Mouse (Mus musculus): ENCODE results near the gene Bst2. TPM values are rescaled to one million over a fixed set of nuclear protein-coding genes. Genes with fewer than 3 reads are reported as not detected.
A peak's percentile ranks its signal among the peaks of the same experiment; 100 is the strongest.

Bst2 gene
- 10.8 and 19.0 TPM in 2 replicates for polyA plus RNA-seq (2014; fragmentation: Nextera tagmentation; extraction: Ambion mirVana)

- peak; percentile 84 for ATAC-seq (ENCODE audit: insufficient number of reproducible peaks, insufficient read depth, low FRiP score, low read depth)
- peak within 1 kb of the TSS; percentile 69 for H3K9ac ChIP-seq (ENCODE audit: low read length)
- H3K4me1 ChIP-seq (ENCODE audit: control insufficient read depth in 2 of 2, insufficient read depth in 2 of 2, low read length in 2 of 2) = peaks cover 0 to 5% of the 10 kb centered on the region in 2 experiments; a peak in 3 of 4 replicates
- peak within 1 kb of the TSS; percentile 80 for H3K4me2 ChIP-seq (ENCODE audit: low read length)
- H3K36me3 ChIP-seq (ENCODE audit: control insufficient read depth, insufficient read depth, low read length) = no peaks in the 10 kb centered on the region
- H3K27me3 ChIP-seq (ENCODE audit: control insufficient read depth, insufficient read depth, low read length) = no peaks in the 10 kb centered on the region
- H3K27ac ChIP-seq (replicated peaks in 1 of 2; ENCODE audit: control insufficient read depth in 1 of 2, insufficient read depth in 1 of 2, low read depth in 2 of 2, low read length in 2 of 2) = peak within 1 kb of the TSS; percentile 58 to 72
- 3% methylated on average over 37 of the region's 37 CpGs for WGBS
- H3K9me3 ChIP-seq (ENCODE audit: control insufficient read depth, low read length) = no peaks in the 10 kb centered on the region
- peak within 1 kb of the TSS; percentile 50 to 57 for H3K4me3 ChIP-seq (ENCODE audit: control insufficient read depth in 1 of 2, insufficient read depth in 1 of 2, low read depth in 1 of 2, low read length in 2 of 2)
These were observed at the start of gene Bst2 for GRCm38 (mm10) chr8:71537028-71537867. Gene Bst2 (minus strand): TSS chr8:71537456.

- Histone ChIP-seq H3K4me1 (ENCODE audit: control insufficient read depth in 2 of 2, insufficient read depth in 2 of 2, low read length in 2 of 2) (peaks cover 4 to 6% of the 10 kb centered on the region in 2 experiments), H3K27me3 (ENCODE audit: control insufficient read depth, insufficient read depth, low read length) (no peaks in the 10 kb centered on the region), H3K4me3 (ENCODE audit: control insufficient read depth in 1 of 2, insufficient read depth in 1 of 2, low read depth in 1 of 2, low read length in 2 of 2) (no peak overlapping the region), H3K36me3 (ENCODE audit: control insufficient read depth, insufficient read depth, low read length) (peaks cover 20% of the 10 kb centered on the region), H3K4me2 (ENCODE audit: low read length) (no peak overlapping the region), H3K9ac (ENCODE audit: low read length) (no peak overlapping the region), H3K9me3 (ENCODE audit: control insufficient read depth, low read length) (no peaks in the 10 kb centered on the region), H3K27ac (replicated peaks in 1 of 2; ENCODE audit: control insufficient read depth in 1 of 2, insufficient read depth in 1 of 2, low read depth in 2 of 2, low read length in 2 of 2) (no peak overlapping the region)
- 70% methylated on average over 2 of the region's 2 CpGs for WGBS
- no peak for ATAC-seq (ENCODE audit: insufficient number of reproducible peaks, insufficient read depth, low FRiP score, low read depth)
These were observed 49.6 kb upstream of the Bst2 start for GRCm38 (mm10) chr8:71586891-71587290.

GRCm38 (mm10) chr8:71580201-71580600 lies 42.9 kb upstream of the Bst2 start:
- no peak overlapping the region for H3K4me3 ChIP-seq (ENCODE audit: control insufficient read depth in 1 of 2, insufficient read depth in 1 of 2, low read depth in 1 of 2, low read length in 2 of 2)
- no peaks in the 10 kb centered on the region; a peak in 1 of 4 replicates for H3K4me1 ChIP-seq (ENCODE audit: control insufficient read depth in 2 of 2, insufficient read depth in 2 of 2, low read length in 2 of 2)
- no peaks in the 10 kb centered on the region for H3K27me3 ChIP-seq (ENCODE audit: control insufficient read depth, insufficient read depth, low read length)
- ATAC-seq (ENCODE audit: insufficient number of reproducible peaks, insufficient read depth, low FRiP score, low read depth) = no peak
- H3K4me2 ChIP-seq (ENCODE audit: low read length) = no peak overlapping the region
- no peaks in the 10 kb centered on the region for H3K9me3 ChIP-seq (ENCODE audit: control insufficient read depth, low read length)
- 53% methylated on average over 9 of the region's 9 CpGs for WGBS
- no peak overlapping the region for H3K9ac ChIP-seq (ENCODE audit: low read length)
- no peak overlapping the region for H3K27ac ChIP-seq (replicated peaks in 1 of 2; ENCODE audit: control insufficient read depth in 1 of 2, insufficient read depth in 1 of 2, low read depth in 2 of 2, low read length in 2 of 2)
- H3K36me3 ChIP-seq (ENCODE audit: control insufficient read depth, insufficient read depth, low read length) = peaks cover 19% of the 10 kb centered on the region

- no peak overlapping the region for H3K9ac ChIP-seq (ENCODE audit: low read length)
- ATAC-seq (ENCODE audit: insufficient number of reproducible peaks, insufficient read depth, low FRiP score, low read depth) = no peak
- H3K27me3 ChIP-seq (ENCODE audit: control insufficient read depth, insufficient read depth, low read length) = no peaks in the 10 kb centered on the region
- peaks cover 0 to 4% of the 10 kb centered on the region in 2 experiments; a peak in 2 of 4 replicates for H3K4me1 ChIP-seq (ENCODE audit: control insufficient read depth in 2 of 2, insufficient read depth in 2 of 2, low read length in 2 of 2)
- H3K36me3 ChIP-seq (ENCODE audit: control insufficient read depth, insufficient read depth, low read length) = peaks cover 11% of the 10 kb centered on the region
- no peak overlapping the region for H3K4me3 ChIP-seq (ENCODE audit: control insufficient read depth in 1 of 2, insufficient read depth in 1 of 2, low read depth in 1 of 2, low read length in 2 of 2)
- no peak overlapping the region for H3K27ac ChIP-seq (replicated peaks in 1 of 2; ENCODE audit: control insufficient read depth in 1 of 2, insufficient read depth in 1 of 2, low read depth in 2 of 2, low read length in 2 of 2)
- H3K4me2 ChIP-seq (ENCODE audit: low read length) = no peak overlapping the region
- H3K9me3 ChIP-seq (ENCODE audit: control insufficient read depth, low read length) = no peaks in the 10 kb centered on the region
- WGBS = 89% methylated on average over 14 of the region's 14 CpGs
These were observed 42.2 kb upstream of the Bst2 start for GRCm38 (mm10) chr8:71579476-71579875.

GRCm38 (mm10) chr8:71579009-71579408 lies 41.8 kb upstream of the Bst2 start:
- no peak for ATAC-seq (ENCODE audit: insufficient number of reproducible peaks, insufficient read depth, low FRiP score, low read depth)

GRCm38 (mm10) chr8:71577856-71578387 lies 40.7 kb upstream of the Bst2 start:
- no peaks in the 10 kb centered on the region for H3K27me3 ChIP-seq (ENCODE audit: control insufficient read depth, insufficient read depth, low read length)
- peaks cover 2 to 8% of the 10 kb centered on the region in 2 experiments; a peak in 3 of 4 replicates for H3K4me1 ChIP-seq (ENCODE audit: control insufficient read depth in 2 of 2, insufficient read depth in 2 of 2, low read length in 2 of 2)
- H3K4me3 ChIP-seq (ENCODE audit: control insufficient read depth in 1 of 2, insufficient read depth in 1 of 2, low read depth in 1 of 2, low read length in 2 of 2) = no peak overlapping the region
- ATAC-seq (ENCODE audit: insufficient number of reproducible peaks, insufficient read depth, low FRiP score, low read depth) = no peak
- WGBS = 53% methylated on average over 4 of the region's 4 CpGs
- no peaks in the 10 kb centered on the region for H3K9me3 ChIP-seq (ENCODE audit: control insufficient read depth, low read length)
- H3K36me3 ChIP-seq (ENCODE audit: control insufficient read depth, insufficient read depth, low read length) = peaks cover 9% of the 10 kb centered on the region; the same call in 1 of the 2 replicates
- no peak overlapping the region for H3K4me2 ChIP-seq (ENCODE audit: low read length)
- no peak overlapping the region for H3K9ac ChIP-seq (ENCODE audit: low read length)
- H3K27ac ChIP-seq (replicated peaks in 1 of 2; ENCODE audit: control insufficient read depth in 1 of 2, insufficient read depth in 1 of 2, low read depth in 2 of 2, low read length in 2 of 2) = no peak overlapping the region

More at GRCm38 (mm10) chr8:71579009-71579408, 41.8 kb upstream of the Bst2 start:
- H3K27ac ChIP-seq (replicated peaks in 1 of 2; ENCODE audit: control insufficient read depth in 1 of 2, insufficient read depth in 1 of 2, low read depth in 2 of 2, low read length in 2 of 2) = no peak overlapping the region
- H3K4me1 ChIP-seq (ENCODE audit: control insufficient read depth in 2 of 2, insufficient read depth in 2 of 2, low read length in 2 of 2) = peaks cover 0 to 4% of the 10 kb centered on the region in 2 experiments; a peak in 2 of 4 replicates
- H3K9ac ChIP-seq (ENCODE audit: low read length) = no peak overlapping the region
- H3K4me2 ChIP-seq (ENCODE audit: low read length) = no peak overlapping the region
- 65% methylated on average over 1 of the region's 1 CpGs for WGBS
- no peak overlapping the region for H3K4me3 ChIP-seq (ENCODE audit: control insufficient read depth in 1 of 2, insufficient read depth in 1 of 2, low read depth in 1 of 2, low read length in 2 of 2)
- peaks cover 9% of the 10 kb centered on the region for H3K36me3 ChIP-seq (ENCODE audit: control insufficient read depth, insufficient read depth, low read length)
- no peaks in the 10 kb centered on the region for H3K9me3 ChIP-seq (ENCODE audit: control insufficient read depth, low read length)
- no peaks in the 10 kb centered on the region for H3K27me3 ChIP-seq (ENCODE audit: control insufficient read depth, insufficient read depth, low read length)

GRCm38 (mm10) chr8:71575020-71575419 lies 37.8 kb upstream of the Bst2 start:
- WGBS = 22% methylated on average over 1 of the region's 1 CpGs
- ATAC-seq (ENCODE audit: insufficient number of reproducible peaks, insufficient read depth, low FRiP score, low read depth) = no peak
- H3K9ac ChIP-seq (ENCODE audit: low read length) = no peak overlapping the region
- no peak overlapping the region for H3K27ac ChIP-seq (replicated peaks in 1 of 2; ENCODE audit: control insufficient read depth in 1 of 2, insufficient read depth in 1 of 2, low read depth in 2 of 2, low read length in 2 of 2)
- peaks cover 9 to 19% of the 10 kb centered on the region in 2 experiments for H3K4me1 ChIP-seq (ENCODE audit: control insufficient read depth in 2 of 2, insufficient read depth in 2 of 2, low read length in 2 of 2)
- no peaks in the 10 kb centered on the region for H3K27me3 ChIP-seq (ENCODE audit: control insufficient read depth, insufficient read depth, low read length)
- no peak overlapping the region for H3K4me2 ChIP-seq (ENCODE audit: low read length)
- H3K36me3 ChIP-seq (ENCODE audit: control insufficient read depth, insufficient read depth, low read length) = no peaks in the 10 kb centered on the region
- no peaks in the 10 kb centered on the region for H3K9me3 ChIP-seq (ENCODE audit: control insufficient read depth, low read length)
- no peak overlapping the region for H3K4me3 ChIP-seq (ENCODE audit: control insufficient read depth in 1 of 2, insufficient read depth in 1 of 2, low read depth in 1 of 2, low read length in 2 of 2)

Data from heart, embryonic 14.5 days (tissue).